Mouse (Mus musculus): Measurements from ENCODE around the gene Phf21a. TPM values are rescaled to one million over a fixed set of nuclear protein-coding genes. Genes with fewer than 3 reads are reported as not detected.

Gene Phf21a
- polyA plus RNA-seq, 1 experiment from 2014 or later, result 35.8 TPM

- no peak overlapping the region for H3K9ac ChIP-seq (replicated peaks; ENCODE audit: low read depth, low read length)
- no peak for ATAC-seq (ENCODE audit: insufficient number of reproducible peaks, insufficient read depth, low FRiP score, low read depth)
- no peak overlapping the region for H3K4me2 ChIP-seq (replicated peaks; ENCODE audit: low read depth, low read length)
- H3K27ac ChIP-seq (ENCODE audit: low read length), result no peak overlapping the region
- H3K36me3 ChIP-seq (ENCODE audit: control insufficient read depth, insufficient read depth, low read length), result peaks cover 36% of the 10 kb centered on the region
- H3K4me3 ChIP-seq (ENCODE audit: low read depth, low read length), result no peak overlapping the region
- no peaks in the 10 kb centered on the region for H3K9me3 ChIP-seq (ENCODE audit: control insufficient read depth, low read depth, low read length)
- H3K4me1 ChIP-seq (ENCODE audit: control insufficient read depth, insufficient read depth, low read length), result no peaks in the 10 kb centered on the region
- H3K27me3 ChIP-seq (ENCODE audit: control insufficient read depth, insufficient read depth, low read length), result no peaks in the 10 kb centered on the region
- 90% methylated on average over 5 of the region's 5 CpGs for WGBS
These were observed 141.9 kb downstream of the Phf21a start for GRCm38 (mm10) chr2:92234768-92235332.

GRCm38 (mm10) chr2:92240299-92240698, 147.4 kb downstream of the Phf21a start:
- Histone ChIP-seq H3K4me2 (replicated peaks; ENCODE audit: low read depth, low read length) (no peak overlapping the region), H3K9ac (replicated peaks; ENCODE audit: low read depth, low read length) (no peak overlapping the region), H3K4me3 (ENCODE audit: low read depth, low read length) (no peak overlapping the region), H3K4me1 (ENCODE audit: control insufficient read depth, insufficient read depth, low read length) (no peaks in the 10 kb centered on the region), H3K9me3 (ENCODE audit: control insufficient read depth, low read depth, low read length) (no peaks in the 10 kb centered on the region), H3K27me3 (ENCODE audit: control insufficient read depth, insufficient read depth, low read length) (no peaks in the 10 kb centered on the region), H3K36me3 (ENCODE audit: control insufficient read depth, insufficient read depth, low read length) (peaks cover 12% of the 10 kb centered on the region), H3K27ac (ENCODE audit: low read length) (no peak overlapping the region)
- 89% methylated on average over 2 of the region's 2 CpGs for WGBS
- no peak for ATAC-seq (ENCODE audit: insufficient number of reproducible peaks, insufficient read depth, low FRiP score, low read depth)

- Histone ChIP-seq H3K4me1 (ENCODE audit: control insufficient read depth, insufficient read depth, low read length) (no peaks in the 10 kb centered on the region), H3K27ac (ENCODE audit: low read length) (no peak overlapping the region), H3K36me3 (ENCODE audit: control insufficient read depth, insufficient read depth, low read length) (peaks cover 12% of the 10 kb centered on the region), H3K9me3 (ENCODE audit: control insufficient read depth, low read depth, low read length) (no peaks in the 10 kb centered on the region), H3K9ac (replicated peaks; ENCODE audit: low read depth, low read length) (no peak overlapping the region), H3K4me3 (ENCODE audit: low read depth, low read length) (no peak overlapping the region), H3K4me2 (replicated peaks; ENCODE audit: low read depth, low read length) (no peak overlapping the region), H3K27me3 (ENCODE audit: control insufficient read depth, insufficient read depth, low read length) (no peaks in the 10 kb centered on the region)
- WGBS, result 90% methylated on average over 2 of the region's 2 CpGs
- no peak for ATAC-seq (ENCODE audit: insufficient number of reproducible peaks, insufficient read depth, low FRiP score, low read depth)
These were observed 147.9 kb downstream of the Phf21a start for GRCm38 (mm10) chr2:92240816-92241215.

GRCm38 (mm10) chr2:92241317-92241716, 148.4 kb downstream of the Phf21a start:
- Histone ChIP-seq H3K27ac (ENCODE audit: low read length) (no peak overlapping the region), H3K4me1 (ENCODE audit: control insufficient read depth, insufficient read depth, low read length) (no peaks in the 10 kb centered on the region), H3K9me3 (ENCODE audit: control insufficient read depth, low read depth, low read length) (no peaks in the 10 kb centered on the region), H3K27me3 (ENCODE audit: control insufficient read depth, insufficient read depth, low read length) (no peaks in the 10 kb centered on the region), H3K9ac (replicated peaks; ENCODE audit: low read depth, low read length) (no peak overlapping the region), H3K4me3 (ENCODE audit: low read depth, low read length) (no peak overlapping the region), H3K4me2 (replicated peaks; ENCODE audit: low read depth, low read length) (no peak overlapping the region), H3K36me3 (ENCODE audit: control insufficient read depth, insufficient read depth, low read length) (peaks cover 8% of the 10 kb centered on the region)
- whole genome bisulfite sequencing, result 85% methylated on average over 3 of the region's 3 CpGs
- ATAC-seq (ENCODE audit: insufficient number of reproducible peaks, insufficient read depth, low FRiP score, low read depth), result no peak

GRCm38 (mm10) chr2:92246112-92246511, 153.2 kb downstream of the Phf21a start:
- WGBS, result 95% methylated on average over 1 of the region's 1 CpGs

GRCm38 (mm10) chr2:92247711-92248110, 154.8 kb downstream of the Phf21a start:
- no peak overlapping the region for H3K27ac ChIP-seq (ENCODE audit: low read length)
- H3K4me1 ChIP-seq (ENCODE audit: control insufficient read depth, insufficient read depth, low read length), result no peaks in the 10 kb centered on the region
- no peak overlapping the region for H3K4me3 ChIP-seq (ENCODE audit: low read depth, low read length)
- H3K27me3 ChIP-seq (ENCODE audit: control insufficient read depth, insufficient read depth, low read length), result no peaks in the 10 kb centered on the region
- WGBS, result 97% methylated on average over 2 of the region's 2 CpGs
- ATAC-seq (ENCODE audit: insufficient number of reproducible peaks, insufficient read depth, low FRiP score, low read depth), result no peak
- H3K9ac ChIP-seq (replicated peaks; ENCODE audit: low read depth, low read length), result no peak overlapping the region
- H3K9me3 ChIP-seq (ENCODE audit: control insufficient read depth, low read depth, low read length), result no peaks in the 10 kb centered on the region
- H3K4me2 ChIP-seq (replicated peaks; ENCODE audit: low read depth, low read length), result no peak overlapping the region
- peaks cover 7% of the 10 kb centered on the region for H3K36me3 ChIP-seq (ENCODE audit: control insufficient read depth, insufficient read depth, low read length)

More at GRCm38 (mm10) chr2:92246112-92246511, 153.2 kb downstream of the Phf21a start:
- Histone ChIP-seq H3K9me3 (ENCODE audit: control insufficient read depth, low read depth, low read length) (no peaks in the 10 kb centered on the region), H3K4me1 (ENCODE audit: control insufficient read depth, insufficient read depth, low read length) (no peaks in the 10 kb centered on the region), H3K9ac (replicated peaks; ENCODE audit: low read depth, low read length) (no peak overlapping the region), H3K4me2 (replicated peaks; ENCODE audit: low read depth, low read length) (no peak overlapping the region), H3K27ac (ENCODE audit: low read length) (no peak overlapping the region), H3K27me3 (ENCODE audit: control insufficient read depth, insufficient read depth, low read length) (no peaks in the 10 kb centered on the region), H3K36me3 (ENCODE audit: control insufficient read depth, insufficient read depth, low read length) (peaks cover 7% of the 10 kb centered on the region), H3K4me3 (ENCODE audit: low read depth, low read length) (no peak overlapping the region)
- no peak for ATAC-seq (ENCODE audit: insufficient number of reproducible peaks, insufficient read depth, low FRiP score, low read depth)

- Histone ChIP-seq H3K4me1 (ENCODE audit: control insufficient read depth, insufficient read depth, low read length) (no peaks in the 10 kb centered on the region), H3K4me3 (ENCODE audit: low read depth, low read length) (no peak overlapping the region), H3K27me3 (ENCODE audit: control insufficient read depth, insufficient read depth, low read length) (no peaks in the 10 kb centered on the region), H3K36me3 (ENCODE audit: control insufficient read depth, insufficient read depth, low read length) (peaks cover 7% of the 10 kb centered on the region), H3K27ac (ENCODE audit: low read length) (no peak overlapping the region), H3K9me3 (ENCODE audit: control insufficient read depth, low read depth, low read length) (no peaks in the 10 kb centered on the region), H3K4me2 (replicated peaks; ENCODE audit: low read depth, low read length) (no peak overlapping the region), H3K9ac (replicated peaks; ENCODE audit: low read depth, low read length) (no peak overlapping the region)
- WGBS, result 77% methylated on average over 2 of the region's 2 CpGs
- no peak for ATAC-seq (ENCODE audit: insufficient number of reproducible peaks, insufficient read depth, low FRiP score, low read depth)
These were observed 157.6 kb downstream of the Phf21a start for GRCm38 (mm10) chr2:92250472-92250871.

GRCm38 (mm10) chr2:92253777-92254176, 160.9 kb downstream of the Phf21a start:
- H3K4me3 ChIP-seq (ENCODE audit: low read depth, low read length), result no peak overlapping the region
- H3K36me3 ChIP-seq (ENCODE audit: control insufficient read depth, insufficient read depth, low read length), result peaks cover 10% of the 10 kb centered on the region; the same call in 1 of the 2 replicates
- H3K4me2 ChIP-seq (replicated peaks; ENCODE audit: low read depth, low read length), result no peak overlapping the region
- ATAC-seq (ENCODE audit: insufficient number of reproducible peaks, insufficient read depth, low FRiP score, low read depth), result no peak
- H3K27me3 ChIP-seq (ENCODE audit: control insufficient read depth, insufficient read depth, low read length), result no peaks in the 10 kb centered on the region
- H3K4me1 ChIP-seq (ENCODE audit: control insufficient read depth, insufficient read depth, low read length), result no peaks in the 10 kb centered on the region
- WGBS, result 85% methylated on average over 5 of the region's 5 CpGs
- H3K9me3 ChIP-seq (ENCODE audit: control insufficient read depth, low read depth, low read length), result no peaks in the 10 kb centered on the region
- H3K9ac ChIP-seq (replicated peaks; ENCODE audit: low read depth, low read length), result no peak overlapping the region
- H3K27ac ChIP-seq (ENCODE audit: low read length), result no peak overlapping the region

GRCm38 (mm10) chr2:92256141-92256540, 163.2 kb downstream of the Phf21a start:
- 71% methylated on average over 7 of the region's 7 CpGs for WGBS
- H3K27ac ChIP-seq (ENCODE audit: low read length), result no peak overlapping the region
- ATAC-seq (ENCODE audit: insufficient number of reproducible peaks, insufficient read depth, low FRiP score, low read depth), result no peak
- peaks cover 6% of the 10 kb centered on the region; the same call in 1 of the 2 replicates for H3K36me3 ChIP-seq (ENCODE audit: control insufficient read depth, insufficient read depth, low read length)
- H3K27me3 ChIP-seq (ENCODE audit: control insufficient read depth, insufficient read depth, low read length), result no peaks in the 10 kb centered on the region
- no peaks in the 10 kb centered on the region for H3K4me1 ChIP-seq (ENCODE audit: control insufficient read depth, insufficient read depth, low read length)
- H3K4me2 ChIP-seq (replicated peaks; ENCODE audit: low read depth, low read length), result no peak overlapping the region
- H3K9ac ChIP-seq (replicated peaks; ENCODE audit: low read depth, low read length), result no peak overlapping the region
- no peaks in the 10 kb centered on the region for H3K9me3 ChIP-seq (ENCODE audit: control insufficient read depth, low read depth, low read length)
- no peak overlapping the region for H3K4me3 ChIP-seq (ENCODE audit: low read depth, low read length)

Data from stomach, embryonic 14.5 days (tissue).